Mouse (Mus musculus): ENCODE results near the gene Camk1d. TPM values are rescaled to one million over a fixed set of nuclear protein-coding genes. Genes with fewer than 3 reads are reported as not detected.

The Camk1d gene
- polyA plus RNA-seq, 1 experiment from 2014 or later, result 3.8 TPM

DNA sequence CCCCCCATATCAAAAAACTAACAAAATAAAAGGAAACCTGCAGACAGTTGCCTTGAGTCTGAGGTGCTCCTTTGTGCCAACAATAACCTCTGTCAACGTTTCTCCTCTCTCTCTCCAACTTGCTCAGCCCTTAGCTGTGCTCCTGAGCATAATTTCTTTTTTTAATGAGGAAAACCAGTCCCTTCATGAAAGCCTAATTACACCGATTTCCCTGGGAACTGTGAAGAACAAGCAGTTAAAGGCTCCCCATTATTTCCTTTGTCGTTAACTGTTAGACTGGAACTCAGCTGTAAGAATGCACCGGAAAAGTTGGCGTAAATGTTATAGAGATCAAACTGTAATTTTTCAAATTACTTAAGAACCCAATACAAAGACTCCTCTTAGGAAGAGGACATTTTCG, 316.3 kb downstream of the Camk1d start:
- H3K9me3 ChIP-seq (replicated peaks; ENCODE audit: control insufficient read depth, low read length), result no peaks in the 10 kb centered on the region
- no peaks in the 10 kb centered on the region for H3K27me3 ChIP-seq (replicated peaks; ENCODE audit: control insufficient read depth, insufficient read depth, low read length)
- peak overlapping the region; percentile 58; the same call in 1 of the 2 replicates for H3K27ac ChIP-seq (ENCODE audit: low read depth, low read length)
- no peak overlapping the region for H3K9ac ChIP-seq (ENCODE audit: low read length)
- no peaks in the 10 kb centered on the region; the same call in 1 of the 2 replicates for H3K4me1 ChIP-seq (ENCODE audit: control insufficient read depth, insufficient read depth, low read length)
- ATAC-seq (peak; percentile 87), DNase-seq (ENCODE audit: low spot score) (peak; percentile 89)
- no peak overlapping the region for H3K4me2 ChIP-seq (ENCODE audit: low read length)
- no peak overlapping the region for H3K4me3 ChIP-seq (ENCODE audit: low read depth, low read length)
- 5% methylated on average over 6 of the region's 6 CpGs for WGBS
- no peaks in the 10 kb centered on the region for H3K36me3 ChIP-seq (ENCODE audit: control insufficient read depth, insufficient read depth, low read length)

GRCm38 (mm10) chr2:5397468-5397867, 316.8 kb downstream of the Camk1d start:
- Histone ChIP-seq H3K27me3 (replicated peaks; ENCODE audit: control insufficient read depth, insufficient read depth, low read length) (no peaks in the 10 kb centered on the region), H3K27ac (ENCODE audit: low read depth, low read length) (peak overlapping the region; percentile 58; the same call in 1 of the 2 replicates), H3K9ac (ENCODE audit: low read length) (no peak overlapping the region), H3K4me3 (ENCODE audit: low read depth, low read length) (no peak overlapping the region), H3K4me1 (ENCODE audit: control insufficient read depth, insufficient read depth, low read length) (no peaks in the 10 kb centered on the region; the same call in 1 of the 2 replicates), H3K36me3 (ENCODE audit: control insufficient read depth, insufficient read depth, low read length) (no peaks in the 10 kb centered on the region), H3K4me2 (ENCODE audit: low read length) (no peak overlapping the region), H3K9me3 (replicated peaks; ENCODE audit: control insufficient read depth, low read length) (no peaks in the 10 kb centered on the region)
- DNase-seq (ENCODE audit: low spot score) (no peak), ATAC-seq (no peak)
- 20% methylated on average over 3 of the region's 3 CpGs for WGBS

DNA sequence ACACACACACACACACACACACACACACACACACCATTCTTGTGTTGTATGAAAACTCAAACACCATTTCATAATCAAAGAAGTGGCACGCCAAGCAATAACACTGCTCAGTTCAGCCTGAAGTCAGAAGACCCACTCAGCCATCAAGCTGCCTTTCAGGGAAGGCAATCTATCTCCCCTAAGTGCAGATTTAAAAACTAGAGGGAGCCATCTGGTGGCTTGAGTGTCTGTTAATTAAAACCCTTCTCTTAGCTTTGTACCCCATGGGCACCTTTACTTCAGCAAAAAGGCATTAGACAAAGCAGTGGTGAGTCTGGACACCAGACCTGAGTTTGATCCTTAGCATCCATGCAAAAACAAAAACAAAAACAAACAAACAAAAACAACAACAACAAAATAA, 317.9 kb downstream of the Camk1d start:
- 72% methylated on average over 1 of the region's 1 CpGs for WGBS
- no peaks in the 10 kb centered on the region; the same call in 1 of the 2 replicates for H3K4me1 ChIP-seq (ENCODE audit: control insufficient read depth, insufficient read depth, low read length)
- H3K27me3 ChIP-seq (replicated peaks; ENCODE audit: control insufficient read depth, insufficient read depth, low read length), result no peaks in the 10 kb centered on the region
- H3K9me3 ChIP-seq (replicated peaks; ENCODE audit: control insufficient read depth, low read length), result no peaks in the 10 kb centered on the region
- H3K4me2 ChIP-seq (ENCODE audit: low read length), result no peak overlapping the region
- no peak overlapping the region for H3K4me3 ChIP-seq (ENCODE audit: low read depth, low read length)
- no peak overlapping the region for H3K27ac ChIP-seq (ENCODE audit: low read depth, low read length)
- DNase-seq (ENCODE audit: low spot score) (peak; percentile 64), ATAC-seq (peak; percentile 22; the same call in 1 of the 2 replicates)
- H3K9ac ChIP-seq (ENCODE audit: low read length), result no peak overlapping the region
- no peaks in the 10 kb centered on the region for H3K36me3 ChIP-seq (ENCODE audit: control insufficient read depth, insufficient read depth, low read length)

DNA sequence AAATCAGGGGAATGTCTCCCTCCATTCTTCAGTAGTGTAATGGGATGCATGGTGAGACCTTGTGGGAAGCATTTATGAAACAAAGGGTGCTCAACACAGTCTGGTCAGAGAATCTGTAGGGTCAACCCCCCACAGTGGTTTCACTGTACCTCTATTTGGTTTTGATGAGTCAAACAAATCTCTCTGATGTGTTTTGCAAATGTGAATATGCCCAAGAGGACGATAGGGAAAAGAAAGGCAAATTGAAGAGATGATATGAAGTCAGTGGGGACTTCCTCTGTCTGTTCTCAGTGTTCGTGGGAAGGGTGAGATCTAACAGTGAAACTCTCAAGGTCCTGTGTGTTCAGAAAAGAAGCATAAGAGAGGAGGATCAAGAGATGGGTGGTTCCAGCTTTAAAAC, 318.4 kb downstream of the Camk1d start:
- no peak for ATAC-seq
- Histone ChIP-seq H3K4me1 (ENCODE audit: control insufficient read depth, insufficient read depth, low read length) (no peaks in the 10 kb centered on the region; the same call in 1 of the 2 replicates), H3K9ac (ENCODE audit: low read length) (no peak overlapping the region), H3K36me3 (ENCODE audit: control insufficient read depth, insufficient read depth, low read length) (no peaks in the 10 kb centered on the region), H3K4me3 (ENCODE audit: low read depth, low read length) (no peak overlapping the region), H3K9me3 (replicated peaks; ENCODE audit: control insufficient read depth, low read length) (no peaks in the 10 kb centered on the region), H3K4me2 (ENCODE audit: low read length) (no peak overlapping the region), H3K27ac (ENCODE audit: low read depth, low read length) (no peak overlapping the region), H3K27me3 (replicated peaks; ENCODE audit: control insufficient read depth, insufficient read depth, low read length) (no peaks in the 10 kb centered on the region)
- WGBS, result 61% methylated on average over 2 of the region's 2 CpGs
- no peak for DNase-seq (ENCODE audit: low spot score)

GRCm38 (mm10) chr2:5392921-5393320, 321.4 kb downstream of the Camk1d start:
- Histone ChIP-seq H3K9me3 (replicated peaks; ENCODE audit: control insufficient read depth, low read length) (no peaks in the 10 kb centered on the region), H3K4me3 (ENCODE audit: low read depth, low read length) (no peak overlapping the region)
- ATAC-seq, result no peak

GRCm38 (mm10) chr2:5392470-5392869, 321.8 kb downstream of the Camk1d start:
- no peak overlapping the region for H3K27ac ChIP-seq (ENCODE audit: low read depth, low read length)
- H3K9ac ChIP-seq (ENCODE audit: low read length), result no peak overlapping the region
- H3K4me1 ChIP-seq (ENCODE audit: control insufficient read depth, insufficient read depth, low read length), result peaks cover 2% of the 10 kb centered on the region; the same call in 1 of the 2 replicates
- no peak overlapping the region for H3K4me3 ChIP-seq (ENCODE audit: low read depth, low read length)
- H3K27me3 ChIP-seq (replicated peaks; ENCODE audit: control insufficient read depth, insufficient read depth, low read length), result no peaks in the 10 kb centered on the region
- no peaks in the 10 kb centered on the region for H3K36me3 ChIP-seq (ENCODE audit: control insufficient read depth, insufficient read depth, low read length)
- H3K4me2 ChIP-seq (ENCODE audit: low read length), result no peak overlapping the region
- WGBS, result 89% methylated on average over 4 of the region's 4 CpGs
- ATAC-seq (no peak), DNase-seq (ENCODE audit: low spot score) (no peak)
- H3K9me3 ChIP-seq (replicated peaks; ENCODE audit: control insufficient read depth, low read length), result no peaks in the 10 kb centered on the region

More at GRCm38 (mm10) chr2:5392921-5393320, 321.4 kb downstream of the Camk1d start:
- H3K27me3 ChIP-seq (replicated peaks; ENCODE audit: control insufficient read depth, insufficient read depth, low read length), result no peaks in the 10 kb centered on the region
- no peak overlapping the region for H3K4me2 ChIP-seq (ENCODE audit: low read length)
- peaks cover 2% of the 10 kb centered on the region; the same call in 1 of the 2 replicates for H3K4me1 ChIP-seq (ENCODE audit: control insufficient read depth, insufficient read depth, low read length)
- H3K36me3 ChIP-seq (ENCODE audit: control insufficient read depth, insufficient read depth, low read length), result no peaks in the 10 kb centered on the region
- DNase-seq (ENCODE audit: low spot score), result no peak
- H3K9ac ChIP-seq (ENCODE audit: low read length), result no peak overlapping the region
- no peak overlapping the region for H3K27ac ChIP-seq (ENCODE audit: low read depth, low read length)

- H3K9me3 ChIP-seq (replicated peaks; ENCODE audit: control insufficient read depth, low read length), result no peaks in the 10 kb centered on the region
- WGBS, result 70% methylated on average over 7 of the region's 7 CpGs
- no peak overlapping the region for H3K27ac ChIP-seq (ENCODE audit: low read depth, low read length)
- no peak for DNase-seq (ENCODE audit: low spot score)
- no peaks in the 10 kb centered on the region for H3K36me3 ChIP-seq (ENCODE audit: control insufficient read depth, insufficient read depth, low read length)
- H3K4me2 ChIP-seq (ENCODE audit: low read length), result no peak overlapping the region
- H3K27me3 ChIP-seq (replicated peaks; ENCODE audit: control insufficient read depth, insufficient read depth, low read length), result no peaks in the 10 kb centered on the region
- H3K4me1 ChIP-seq (ENCODE audit: control insufficient read depth, insufficient read depth, low read length), result peaks cover 6% of the 10 kb centered on the region; the same call in 1 of the 2 replicates
- H3K4me3 ChIP-seq (ENCODE audit: low read depth, low read length), result no peak overlapping the region
- H3K9ac ChIP-seq (ENCODE audit: low read length), result no peak overlapping the region
- ATAC-seq, result no peak
Measured at GRCm38 (mm10) chr2:5388381-5388780, 325.9 kb downstream of the Camk1d start.

- Histone ChIP-seq H3K9ac (ENCODE audit: low read length) (no peak overlapping the region), H3K36me3 (ENCODE audit: control insufficient read depth, insufficient read depth, low read length) (no peaks in the 10 kb centered on the region), H3K27me3 (replicated peaks; ENCODE audit: control insufficient read depth, insufficient read depth, low read length) (no peaks in the 10 kb centered on the region), H3K4me2 (ENCODE audit: low read length) (no peak overlapping the region), H3K27ac (ENCODE audit: low read depth, low read length) (peak overlapping the region; percentile 34; the same call in 1 of the 2 replicates), H3K4me3 (ENCODE audit: low read depth, low read length) (no peak overlapping the region), H3K4me1 (ENCODE audit: control insufficient read depth, insufficient read depth, low read length) (peaks cover 14% of the 10 kb centered on the region), H3K9me3 (replicated peaks; ENCODE audit: control insufficient read depth, low read length) (no peaks in the 10 kb centered on the region)
- 22% methylated on average over 12 of the region's 12 CpGs for WGBS
- peak; percentile 82 for DNase-seq (ENCODE audit: low spot score)
- peak; percentile 72 for ATAC-seq
Measured at GRCm38 (mm10) chr2:5381712-5382710, 332.3 kb downstream of the Camk1d start.

DNA sequence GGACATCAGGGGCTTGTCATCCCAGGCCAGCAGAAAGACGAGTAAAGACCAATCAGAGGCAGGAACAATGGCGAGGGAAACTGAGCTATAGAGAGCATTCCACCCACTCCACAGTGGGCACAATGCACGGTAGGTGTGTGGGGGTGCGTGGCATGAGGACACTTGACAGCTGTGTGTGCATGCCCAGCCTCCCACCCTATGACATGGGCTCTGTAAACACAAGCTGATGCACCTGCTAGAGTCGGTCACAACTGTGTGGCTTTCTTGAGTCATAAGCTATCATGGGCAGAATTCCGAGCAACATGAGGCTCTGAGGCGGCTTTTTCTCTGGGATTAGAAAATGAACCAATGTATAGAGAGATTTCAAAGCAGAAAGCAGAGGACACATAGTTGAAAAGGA, 333.3 kb downstream of the Camk1d start:
- no peaks in the 10 kb centered on the region for H3K9me3 ChIP-seq (replicated peaks; ENCODE audit: control insufficient read depth, low read length)
- H3K36me3 ChIP-seq (ENCODE audit: control insufficient read depth, insufficient read depth, low read length), result no peaks in the 10 kb centered on the region
- DNase-seq (ENCODE audit: low spot score), result no peak
- H3K27ac ChIP-seq (ENCODE audit: low read depth, low read length), result peak overlapping the region; percentile 14; the same call in 1 of the 2 replicates
- ATAC-seq, result no peak
- H3K27me3 ChIP-seq (replicated peaks; ENCODE audit: control insufficient read depth, insufficient read depth, low read length), result no peaks in the 10 kb centered on the region
- no peak overlapping the region for H3K4me2 ChIP-seq (ENCODE audit: low read length)
- no peak overlapping the region for H3K9ac ChIP-seq (ENCODE audit: low read length)
- H3K4me1 ChIP-seq (ENCODE audit: control insufficient read depth, insufficient read depth, low read length), result peaks cover 12% of the 10 kb centered on the region
- H3K4me3 ChIP-seq (ENCODE audit: low read depth, low read length), result no peak overlapping the region
- 64% methylated on average over 7 of the region's 7 CpGs for WGBS

Measured in forebrain, embryonic 14.5 days (tissue).